Mouse (Mus musculus) heart, embryonic 11.5 days (tissue): ENCODE results near the gene Pbx4. TPM values are rescaled to one million over a fixed set of nuclear protein-coding genes. Genes with fewer than 3 reads are reported as not detected.

Experiments used
- ATAC-seq: fragments of 200-750 bp; cut with Nextera tagmentation; replicated peaks from 2 replicates; pipeline ENCODE4 v1.8.0; 2017; ENCODE audit warnings: moderate library complexity; ENCODE audit not compliant: insufficient number of reproducible peaks, low FRiP score, low TSS enrichment
- H3K27ac ChIP-seq: fragments of 300-500 bp; sonication (generic); 2 replicates; pipeline ENCODE4 v1.5.1; 2014; ENCODE audit warnings: mild to moderate bottlenecking, low read depth, low read length
- H3K27me3 ChIP-seq: fragments of 300-500 bp; sonication (generic); 2 replicates; pipeline ENCODE4 v1.6.1; 2014; ENCODE audit warnings: mild to moderate bottlenecking, low read length, mixed read lengths; ENCODE audit not compliant: control insufficient read depth, insufficient read depth
- H3K36me3 ChIP-seq: fragments of 300-500 bp; sonication (generic); 2 replicates; pipeline ENCODE4 v1.6.1; 2014; ENCODE audit warnings: mild to moderate bottlenecking, low read length, moderate library complexity, mixed read lengths; ENCODE audit not compliant: control insufficient read depth, insufficient read depth
- H3K4me1 ChIP-seq: fragments of 300-500 bp; sonication (generic); 2 replicates; pipeline ENCODE4 v1.6.1; 2014; ENCODE audit warnings: low read length; ENCODE audit not compliant: control insufficient read depth, insufficient read depth
- H3K4me2 ChIP-seq: fragments of 300-500 bp; sonication (generic); 2 replicates; pipeline ENCODE4 v1.6.1; 2014; ENCODE audit warnings: mild to moderate bottlenecking, moderate library complexity
- H3K4me3 ChIP-seq: fragments of 300-500 bp; sonication (generic); 2 replicates; pipeline ENCODE4 v1.5.1; 2014; ENCODE audit warnings: low read depth, low read length
- H3K9ac ChIP-seq: fragments of 300-500 bp; sonication (generic); 2 replicates; pipeline ENCODE4 v1.6.1; 2014; ENCODE audit warnings: mild to moderate bottlenecking, low read depth, low read length, moderate library complexity
- H3K9me3 ChIP-seq: fragments of 300-500 bp; sonication (generic); replicated peaks from 2 replicates; pipeline ENCODE4 v1.6.1; 2016; ENCODE audit warnings: low read length; ENCODE audit not compliant: control insufficient read depth
- WGBS: fragments of 180-500 bp; shearing (Covaris S2); extraction: QIAGEN DNeasy Blood & Tissue Kit; methylation state at CpG from one replicate; pipeline ENCODE4 v1.1.7; 2014; ENCODE audit not compliant: insufficient replicate concordance; 5-methylcytosine and 5-hydroxymethylcytosine counted together
- polyA plus RNA-seq: library from polyadenylated mRNA; unstranded; fragments of >200 nt; fragmentation: Nextera tagmentation; extraction: Ambion mirVana; gene quantifications from 2 replicates; pipeline ENCODE4 v1.2.1, GENCODE M21; 2014

Pbx4 gene
- polyA plus RNA-seq, 1 experiment from 2014 or later = 4.0 TPM

- Histone ChIP-seq H3K4me1 (peaks cover 42% of the 10 kb centered on the region), H3K9ac (peak within 1 kb of the TSS; percentile 89), H3K27me3 (no peaks in the 10 kb centered on the region), H3K27ac (peak within 1 kb of the TSS; percentile 91), H3K36me3 (no peaks in the 10 kb centered on the region), H3K4me2 (peak within 1 kb of the TSS; percentile 89), H3K4me3 (peak within 1 kb of the TSS; percentile 74), H3K9me3 (no peaks in the 10 kb centered on the region)
- peak; percentile 27 for ATAC-seq
- 4% methylated on average over 89 of the region's 89 CpGs for WGBS
These were observed 70.1 kb downstream of the Pbx4 start, which contains the start of the genes Tssk6, Ndufa13 and Yjefn3 for GRCm38 (mm10) chr8:69902163-69903062. Gene Tssk6 (plus strand): TSS chr8:69902184. Gene Ndufa13 (minus strand): TSS chr8:69902558. Gene Yjefn3 (minus strand): TSS chr8:69902712.

GRCm38 (mm10) chr8:69903063-69903542, 70.8 kb downstream of the Pbx4 start:
- WGBS = under 1% methylated on average over 45 of the region's 45 CpGs
- H3K4me1 ChIP-seq = peaks cover 37% of the 10 kb centered on the region
- peak overlapping the region; percentile 74 for H3K4me3 ChIP-seq
- peak; percentile 87 for ATAC-seq
- H3K9me3 ChIP-seq = no peaks in the 10 kb centered on the region
- H3K36me3 ChIP-seq = peaks cover 4% of the 10 kb centered on the region; the same call in 1 of the 2 replicates
- peak overlapping the region; percentile 89 for H3K4me2 ChIP-seq
- peak overlapping the region; percentile 87 for H3K9ac ChIP-seq
- H3K27me3 ChIP-seq = no peaks in the 10 kb centered on the region
- peak overlapping the region; percentile 91 for H3K27ac ChIP-seq

DNA sequence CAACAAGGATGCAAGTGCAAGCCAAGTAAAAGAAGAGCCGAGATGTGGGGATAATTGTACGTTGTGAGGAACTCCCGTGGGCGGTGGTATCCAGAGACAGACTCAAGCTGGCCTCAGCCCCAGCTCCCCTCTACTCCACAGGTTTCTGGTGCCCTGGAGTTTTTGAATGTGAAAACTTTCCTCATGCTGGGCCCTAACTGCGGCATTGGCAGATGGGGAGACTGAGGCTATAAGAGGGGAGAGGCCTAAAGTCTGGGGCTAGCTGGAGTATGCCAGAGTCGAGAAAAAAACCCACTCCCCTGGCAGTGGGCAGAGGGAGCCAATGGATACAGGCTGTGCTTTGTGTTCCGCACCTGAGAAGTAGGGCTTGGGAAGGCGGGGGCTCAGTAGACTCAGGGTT, 71.8 kb downstream of the Pbx4 start:
- Histone ChIP-seq H3K36me3 (peaks cover 8% of the 10 kb centered on the region; the same call in 1 of the 2 replicates), H3K27me3 (no peaks in the 10 kb centered on the region), H3K4me2 (peak overlapping the region; percentile 89; the same call in 1 of the 2 replicates), H3K4me1 (peaks cover 36% of the 10 kb centered on the region), H3K27ac (no peak overlapping the region), H3K4me3 (no peak overlapping the region), H3K9ac (no peak overlapping the region; the same call in 1 of the 2 replicates), H3K9me3 (no peaks in the 10 kb centered on the region)
- ATAC-seq = no peak
- 70% methylated on average over 8 of the region's 8 CpGs for WGBS

DNA sequence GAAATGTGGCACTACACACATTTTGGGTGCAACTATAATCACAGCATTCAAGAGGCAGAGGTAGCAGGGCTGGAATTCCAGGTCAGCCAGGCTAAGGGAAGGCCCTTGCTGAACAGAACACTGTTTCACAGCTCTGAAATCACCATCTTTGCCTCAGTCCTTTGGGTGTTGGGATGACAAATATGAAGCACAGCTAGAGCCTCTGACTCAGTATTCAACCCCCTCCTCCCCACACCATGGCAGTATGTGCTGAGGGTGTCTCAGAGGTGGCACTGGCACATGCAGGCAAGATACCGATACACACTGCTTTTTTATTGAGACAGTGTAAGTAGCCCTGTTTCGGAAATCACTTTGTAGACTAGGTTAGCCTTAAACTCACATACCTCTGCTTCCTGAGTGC, 74.0 kb downstream of the Pbx4 start:
- peaks cover 18% of the 10 kb centered on the region for H3K36me3 ChIP-seq
- H3K4me1 ChIP-seq = peaks cover 24% of the 10 kb centered on the region
- H3K9ac ChIP-seq = no peak overlapping the region
- no peak overlapping the region for H3K4me2 ChIP-seq
- no peak for ATAC-seq
- H3K4me3 ChIP-seq = no peak overlapping the region
- no peak overlapping the region for H3K27ac ChIP-seq
- no peaks in the 10 kb centered on the region for H3K9me3 ChIP-seq
- no peaks in the 10 kb centered on the region for H3K27me3 ChIP-seq
- 85% methylated on average over 2 of the region's 2 CpGs for WGBS

DNA sequence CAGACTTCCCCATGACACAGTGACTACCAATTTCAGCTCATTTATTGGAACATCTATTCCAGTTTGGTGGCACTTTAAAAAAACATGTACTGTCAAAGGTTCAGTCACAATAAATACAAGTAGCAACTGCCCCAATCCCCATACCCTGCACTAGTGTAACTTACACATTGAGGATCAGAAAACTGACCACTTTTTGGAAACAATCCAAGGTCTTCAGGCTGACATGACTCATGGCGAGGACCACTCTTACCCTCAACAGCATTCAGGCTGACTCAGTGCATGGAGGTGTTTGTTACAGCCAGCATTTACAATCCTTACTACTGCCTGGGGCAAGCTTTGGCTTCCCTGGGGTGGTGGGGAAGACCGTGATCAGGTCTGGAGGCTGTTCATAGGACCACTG, 74.8 kb downstream of the Pbx4 start:
- H3K9me3 ChIP-seq = no peaks in the 10 kb centered on the region
- no peak overlapping the region for H3K9ac ChIP-seq
- H3K4me2 ChIP-seq = no peak overlapping the region
- no peak overlapping the region for H3K4me3 ChIP-seq
- H3K27me3 ChIP-seq = no peaks in the 10 kb centered on the region
- H3K4me1 ChIP-seq = peaks cover 21% of the 10 kb centered on the region
- WGBS = 82% methylated on average over 2 of the region's 2 CpGs
- no peak for ATAC-seq
- no peak overlapping the region for H3K27ac ChIP-seq
- peaks cover 27% of the 10 kb centered on the region for H3K36me3 ChIP-seq

DNA sequence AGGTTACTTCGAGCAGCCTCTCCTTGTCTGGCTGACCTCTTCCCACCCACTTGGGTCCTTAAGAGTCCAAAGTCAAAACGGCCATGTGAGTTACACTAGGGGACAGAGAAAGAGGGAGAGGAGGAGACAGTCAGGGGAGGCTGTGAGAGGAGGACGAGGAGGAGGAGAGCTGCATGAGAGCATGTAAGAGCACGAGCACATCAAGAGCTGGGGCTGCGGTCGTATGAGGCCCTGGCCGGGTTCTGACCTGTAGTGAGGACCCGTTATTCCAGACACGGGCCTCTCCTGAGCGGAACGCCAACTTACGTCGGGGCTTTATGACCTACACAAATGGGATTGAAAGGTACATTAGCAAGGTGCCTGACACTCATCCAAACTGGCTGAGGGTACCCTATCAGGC, 79.6 kb downstream of the Pbx4 start:
- no peak overlapping the region for H3K4me3 ChIP-seq
- peaks cover 20% of the 10 kb centered on the region for H3K4me1 ChIP-seq
- no peak overlapping the region for H3K27ac ChIP-seq
- H3K27me3 ChIP-seq = no peaks in the 10 kb centered on the region
- H3K9ac ChIP-seq = no peak overlapping the region
- no peaks in the 10 kb centered on the region for H3K9me3 ChIP-seq
- 89% methylated on average over 13 of the region's 13 CpGs for WGBS
- no peak overlapping the region for H3K4me2 ChIP-seq
- no peak for ATAC-seq
- peaks cover 51% of the 10 kb centered on the region for H3K36me3 ChIP-seq

- 91% methylated on average over 12 of the region's 12 CpGs for WGBS
- no peak overlapping the region for H3K27ac ChIP-seq
- ATAC-seq = no peak
These were observed 80.3 kb downstream of the Pbx4 start for GRCm38 (mm10) chr8:69912478-69913074.

GRCm38 (mm10) chr8:69914526-69914925, 82.2 kb downstream of the Pbx4 start:
- ATAC-seq = no peak
- no peak overlapping the region for H3K4me3 ChIP-seq
- H3K36me3 ChIP-seq = peaks cover 39% of the 10 kb centered on the region
- no peak overlapping the region for H3K27ac ChIP-seq
- H3K27me3 ChIP-seq = no peaks in the 10 kb centered on the region
- H3K4me2 ChIP-seq = no peak overlapping the region
- H3K9ac ChIP-seq = no peak overlapping the region
- no peaks in the 10 kb centered on the region for H3K9me3 ChIP-seq
- 74% methylated on average over 4 of the region's 4 CpGs for WGBS
- H3K4me1 ChIP-seq = peaks cover 22% of the 10 kb centered on the region

More at GRCm38 (mm10) chr8:69912478-69913074, 80.3 kb downstream of the Pbx4 start:
- Histone ChIP-seq H3K36me3 (peaks cover 51% of the 10 kb centered on the region), H3K4me2 (no peak overlapping the region), H3K9me3 (no peaks in the 10 kb centered on the region), H3K4me1 (peaks cover 20% of the 10 kb centered on the region), H3K4me3 (no peak overlapping the region), H3K9ac (no peak overlapping the region), H3K27me3 (no peaks in the 10 kb centered on the region)
